Mouse (Mus musculus): ENCODE measurements around the gene Tmem255b. TPM values are rescaled to one million over a fixed set of nuclear protein-coding genes. Genes with fewer than 3 reads are reported as not detected.

Gene Tmem255b
- 4.1 and 4.9 TPM in 2 replicates for polyA plus RNA-seq (2012; rRNA removed)

DNA sequence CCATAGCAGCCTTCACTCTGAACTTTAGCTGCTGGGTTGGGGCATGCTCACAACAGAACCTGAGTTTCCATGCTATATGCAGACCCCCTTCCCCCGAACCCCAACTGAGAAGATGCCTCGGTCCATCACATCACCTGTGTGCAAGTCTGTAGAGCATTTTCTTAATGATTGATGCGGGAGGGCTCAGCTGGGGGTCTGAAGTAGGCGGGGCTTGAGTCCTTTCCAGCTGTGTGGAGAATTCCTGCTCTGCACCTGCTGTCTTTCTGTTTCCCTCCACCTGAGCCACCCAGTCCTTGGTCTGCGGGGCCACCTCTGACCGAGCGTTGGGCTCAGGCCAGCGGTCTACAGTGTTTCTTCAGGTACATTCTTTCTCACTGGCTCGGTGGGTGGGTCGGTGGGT, at the start of gene Tmem255b:
Gene Tmem255b (plus strand): TSS at position 301 of the 400 bp plus-strand sequence.
- WGBS, result 26% methylated on average over 10 of the region's 10 CpGs

DNA sequence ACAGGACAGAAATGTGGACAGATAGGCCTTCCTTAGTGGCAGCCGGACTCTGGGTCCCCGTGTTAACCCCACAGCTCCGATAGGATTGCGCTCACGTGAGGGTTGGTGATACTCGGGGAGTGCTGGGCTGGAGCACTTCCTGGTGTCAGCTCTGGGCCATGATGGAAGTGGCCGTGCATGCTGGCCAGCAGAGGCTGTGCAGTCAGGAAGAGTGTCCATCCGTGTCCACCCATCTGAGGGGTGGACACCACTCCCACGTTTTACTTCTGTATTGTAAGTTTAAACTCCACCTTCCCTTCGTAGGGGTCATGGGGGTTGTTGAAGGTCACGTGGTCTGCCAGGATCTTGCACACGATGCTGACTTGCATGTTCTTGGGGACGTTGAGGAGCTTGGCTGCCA, 48.6 kb upstream of the Tmem255b start:
- no peak for DNase-seq (ENCODE audit: low read depth, low spot score)
- 67% methylated on average over 13 of the region's 13 CpGs for WGBS

More for the DNA sequence above, at the start of gene Tmem255b:
- DNase-seq (ENCODE audit: low read depth, low spot score), result no peak

DNA sequence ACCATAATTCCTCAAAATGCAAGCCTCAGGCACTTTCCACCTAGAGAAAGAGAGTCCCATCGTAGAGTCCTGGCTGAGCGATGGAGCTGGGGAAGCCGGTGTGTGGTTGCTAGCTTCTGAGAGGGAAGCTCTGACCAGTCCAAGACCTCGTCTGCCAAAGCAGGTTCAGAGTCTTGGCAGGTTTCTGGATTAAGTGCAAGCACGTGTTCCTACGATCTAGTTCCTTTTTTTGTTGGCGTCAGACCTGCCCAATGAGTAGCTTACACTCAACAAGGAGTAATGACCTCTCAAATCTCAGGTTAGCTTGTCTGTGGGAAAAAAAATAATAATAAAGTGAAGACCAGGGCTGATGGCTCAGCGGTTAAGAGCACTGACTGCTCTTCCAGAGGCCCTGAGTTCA, 47.3 kb upstream of the Tmem255b start:
- WGBS, result 76% methylated on average over 8 of the region's 8 CpGs
- DNase-seq (ENCODE audit: low read depth, low spot score), result no peak

DNA sequence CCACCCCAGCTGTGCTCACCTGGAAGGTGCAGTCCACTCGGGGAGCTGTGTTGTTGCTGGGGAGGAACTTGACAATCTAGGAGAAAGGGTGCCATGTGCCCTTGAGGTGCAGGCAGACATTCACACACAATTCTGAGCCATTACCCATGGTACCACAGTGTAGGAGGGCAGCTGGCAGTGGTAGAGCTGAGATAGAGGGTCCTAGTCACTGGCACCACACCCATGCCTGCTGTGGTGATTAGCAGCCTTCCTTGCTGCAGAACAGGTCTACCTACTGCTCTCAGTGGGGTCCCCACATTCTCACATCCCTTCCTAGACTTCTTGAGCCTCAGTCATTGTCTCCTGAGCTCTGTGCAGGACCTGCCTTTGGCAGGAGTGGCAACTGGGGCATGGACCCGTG, 46.2 kb upstream of the Tmem255b start:
- no peak for DNase-seq (ENCODE audit: low read depth, low spot score)
- WGBS, result 45% methylated on average over 2 of the region's 2 CpGs

DNA sequence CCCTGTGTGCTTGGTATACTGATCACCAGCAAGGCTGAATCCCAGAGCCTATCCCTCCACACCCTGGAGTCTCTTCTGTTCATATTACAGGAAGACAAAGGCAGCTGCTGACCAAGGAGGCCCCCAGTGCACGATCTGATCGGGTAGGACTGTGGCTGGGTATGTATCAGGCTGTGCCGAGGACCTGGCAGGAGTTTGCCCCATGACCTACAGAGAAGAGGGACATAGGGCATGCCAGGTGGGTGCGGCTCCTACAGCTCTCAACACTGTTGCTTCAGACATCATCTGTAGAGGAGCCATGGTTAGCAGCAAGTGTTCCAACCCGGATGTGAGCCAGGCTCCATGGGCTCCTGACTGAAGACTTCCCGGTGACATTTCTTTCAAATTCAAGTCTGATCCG, 41.1 kb upstream of the Tmem255b start:
- WGBS, result 49% methylated on average over 7 of the region's 7 CpGs
- DNase-seq (ENCODE audit: low read depth, low spot score), result peak; percentile 8

DNA sequence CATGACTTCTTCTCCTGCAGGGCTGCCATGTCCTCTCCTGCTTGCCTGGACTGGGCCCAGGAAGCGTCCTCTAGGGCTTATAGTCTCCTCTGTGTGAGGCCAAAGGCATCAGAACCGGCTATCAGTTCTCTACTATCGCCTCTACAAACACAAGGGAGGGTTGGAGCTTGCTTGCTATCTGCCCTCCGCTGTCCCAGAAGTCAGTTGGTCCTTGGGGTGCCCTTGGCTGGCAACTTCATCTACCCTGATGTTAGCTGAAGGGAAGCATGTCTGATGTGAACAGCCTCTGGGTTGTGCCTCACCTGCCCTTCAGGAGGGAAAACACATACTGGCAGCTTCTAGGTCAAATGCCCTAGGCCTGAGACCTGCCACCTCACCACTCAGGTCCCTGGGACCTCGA, 38.3 kb upstream of the Tmem255b start, which contains the start of gene Atp4b:
Gene Atp4b (minus strand): TSS at position 101 of the 400 bp plus-strand sequence.
- no peak for DNase-seq (ENCODE audit: low read depth, low spot score)
- WGBS, result 82% methylated on average over 5 of the region's 5 CpGs

DNA sequence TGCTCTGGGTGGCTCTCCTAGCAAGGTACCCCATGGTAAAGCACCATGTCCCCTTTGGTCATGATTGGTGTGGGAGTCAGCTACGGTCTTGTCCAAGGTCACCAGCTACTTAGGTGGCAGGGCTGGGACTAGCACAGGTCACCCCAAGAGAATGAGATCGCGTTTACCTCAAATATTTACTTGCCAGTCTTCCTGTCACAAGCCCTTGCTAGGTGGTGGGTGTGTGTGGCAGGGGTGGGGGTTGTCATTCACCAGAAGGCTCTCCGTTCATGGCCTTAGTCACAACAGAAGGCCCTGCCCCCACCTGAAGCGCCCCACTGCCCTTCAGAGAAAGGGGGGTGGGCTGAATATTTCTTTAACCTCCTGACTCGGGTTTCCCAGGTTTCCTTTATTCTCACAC, 31.5 kb upstream of the Tmem255b start:
- 34% methylated on average over 6 of the region's 6 CpGs for WGBS
- DNase-seq (ENCODE audit: low read depth, low spot score), result no peak

DNA sequence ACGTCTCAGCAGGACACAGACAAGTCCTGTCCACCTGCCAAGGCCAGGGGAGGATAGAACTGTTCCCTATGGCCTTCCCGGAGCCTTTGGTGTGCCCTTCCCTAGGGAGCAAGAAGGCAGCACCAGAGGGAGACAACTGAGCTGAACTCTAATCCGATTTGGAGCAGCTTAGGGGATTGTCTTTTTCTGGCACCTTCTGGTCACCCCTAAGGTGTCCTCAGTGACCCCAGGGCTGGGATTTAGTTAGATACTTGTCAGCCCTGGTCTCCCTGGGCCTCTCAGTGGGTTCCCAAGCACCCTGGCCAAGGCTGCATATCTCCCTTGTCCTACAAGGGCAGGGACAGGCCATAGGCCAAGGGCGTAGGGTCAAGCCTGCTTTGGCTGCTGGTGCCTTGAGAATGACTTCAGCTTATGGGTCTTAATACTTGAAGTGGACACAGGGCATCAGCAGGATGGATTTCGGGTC, 30.3 kb upstream of the Tmem255b start, which contains the start of gene Grk1:
Gene Grk1 (plus strand): TSS at position 416 of the 466 bp plus-strand sequence.
- no peak for DNase-seq (ENCODE audit: low read depth, low spot score)
- 77% methylated on average over 5 of the region's 5 CpGs for WGBS

DNA sequence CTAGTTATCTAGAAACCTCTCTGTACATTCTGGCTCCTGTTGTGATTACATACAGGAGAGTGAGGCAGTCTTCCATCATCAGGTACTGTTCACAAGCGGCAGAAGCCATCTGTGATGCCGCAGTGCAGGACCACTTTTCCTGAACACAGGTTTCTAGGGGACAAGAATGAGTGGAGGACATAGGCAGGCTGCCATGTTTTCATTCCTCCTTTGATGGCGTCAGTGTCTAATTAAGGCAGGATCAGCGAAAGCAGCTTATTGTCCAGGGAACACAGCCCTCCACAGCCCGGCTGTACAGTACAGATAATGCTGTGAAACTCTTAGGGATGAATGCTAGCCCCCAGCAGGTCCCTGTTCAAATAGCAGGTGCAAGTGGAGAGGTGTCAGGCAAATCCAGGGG, 29.0 kb upstream of the Tmem255b start:
- no peak for DNase-seq (ENCODE audit: low read depth, low spot score)
- WGBS, result 80% methylated on average over 5 of the region's 5 CpGs

DNA sequence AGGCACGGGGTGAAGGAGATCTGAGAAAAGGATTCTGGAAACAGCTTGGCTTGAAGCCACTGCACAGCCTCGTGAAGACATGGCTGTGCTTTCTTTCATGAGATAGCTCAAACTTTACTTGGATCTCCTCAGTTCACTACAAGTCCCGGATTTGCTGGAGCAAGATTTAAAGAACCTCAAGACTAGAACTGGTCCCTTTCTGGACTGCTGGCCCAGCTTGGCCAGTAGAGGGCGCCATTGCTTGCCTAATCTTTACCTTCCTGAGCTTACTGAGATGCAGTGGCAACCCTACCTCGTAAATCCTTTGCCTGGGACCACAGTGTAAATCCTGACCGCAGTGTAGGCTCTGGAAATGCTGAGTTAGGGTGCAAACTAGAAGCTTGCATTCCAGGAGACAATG, 23.4 kb upstream of the Tmem255b start:
- 23% methylated on average over 6 of the region's 6 CpGs for WGBS
- peak; percentile 29 for DNase-seq (ENCODE audit: low read depth, low spot score)

DNA sequence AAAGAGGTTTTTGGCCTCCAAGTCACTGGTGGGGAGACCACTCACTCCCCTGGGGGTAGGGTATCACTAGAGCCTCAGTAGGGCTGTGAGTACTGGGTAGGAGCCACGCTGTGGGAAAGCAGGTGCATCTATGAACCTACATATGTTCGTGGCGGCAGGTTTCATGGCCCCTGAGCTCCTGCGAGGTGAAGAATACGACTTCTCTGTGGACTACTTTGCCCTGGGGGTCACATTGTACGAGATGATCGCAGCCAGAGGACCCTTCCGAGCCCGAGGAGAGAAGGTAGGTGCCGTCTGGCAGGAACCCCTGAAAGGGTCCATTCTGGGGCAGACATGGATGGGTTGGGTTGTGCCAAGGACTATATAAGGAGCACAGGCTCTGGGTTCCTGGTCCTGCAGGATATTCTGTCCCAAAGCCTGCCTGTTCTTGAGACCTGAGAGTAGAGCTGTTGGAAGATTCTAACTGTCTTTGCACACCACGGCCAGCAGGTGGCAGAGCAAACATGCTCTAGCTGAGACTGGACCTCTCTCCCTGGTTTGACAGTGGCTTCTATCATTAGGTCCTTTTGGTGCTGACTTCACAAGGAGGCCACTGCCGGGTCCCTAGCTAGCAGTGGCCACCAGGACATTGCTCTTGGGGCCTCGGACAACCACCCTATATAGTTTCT, 22.0 kb upstream of the Tmem255b start:
- peak; percentile 22 for DNase-seq (ENCODE audit: low read depth, low spot score)
- WGBS, result 60% methylated on average over 13 of the region's 13 CpGs

DNA sequence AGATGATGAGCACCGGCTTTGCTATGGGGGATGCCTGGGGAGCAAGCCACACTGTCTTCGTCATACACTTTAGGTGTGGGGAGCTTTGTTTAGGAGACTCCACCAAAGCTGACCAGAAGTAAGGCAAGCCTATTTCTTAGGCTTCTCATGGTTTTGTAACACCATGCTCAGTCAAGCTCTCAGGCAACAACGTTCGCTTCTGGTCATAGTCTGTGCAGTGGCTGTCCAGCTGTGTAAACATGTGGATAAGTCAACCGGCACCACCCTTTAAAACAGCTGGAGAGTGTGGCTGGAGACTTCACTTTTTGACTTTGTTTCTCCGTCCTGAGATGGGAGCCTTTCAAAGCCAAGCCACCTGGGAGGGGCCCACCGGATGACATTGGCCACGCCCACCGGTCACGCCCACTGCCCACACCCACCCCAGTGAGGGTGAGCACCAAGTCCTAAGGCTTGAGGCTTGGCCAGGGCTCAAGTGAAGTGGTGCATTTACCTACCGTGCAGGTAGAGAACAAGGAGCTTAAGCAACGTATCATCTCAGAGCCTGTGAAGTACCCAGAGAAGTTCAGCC, 21.1 kb upstream of the Tmem255b start:
- WGBS, result 30% methylated on average over 12 of the region's 12 CpGs
- no peak for DNase-seq (ENCODE audit: low read depth, low spot score)

DNA sequence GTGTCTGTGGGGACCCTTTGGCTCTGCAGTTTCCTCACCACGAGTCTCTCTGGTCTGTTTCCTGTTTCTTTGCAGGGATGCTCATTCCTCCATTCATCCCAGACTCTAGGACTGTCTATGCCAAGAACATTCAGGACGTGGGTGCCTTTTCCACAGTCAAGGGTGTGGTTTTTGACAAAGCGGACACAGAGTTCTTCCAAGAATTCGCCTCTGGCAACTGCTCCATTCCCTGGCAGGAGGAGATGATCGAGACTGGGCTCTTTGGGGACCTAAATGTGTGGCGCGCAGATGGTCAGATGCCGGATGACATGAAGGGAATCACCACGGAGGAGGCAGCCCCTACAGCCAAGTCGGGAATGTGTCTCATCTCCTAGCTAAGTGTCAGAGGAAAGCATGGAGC, 19.1 kb upstream of the Tmem255b start:
- DNase-seq (ENCODE audit: low read depth, low spot score), result no peak
- WGBS, result 62% methylated on average over 10 of the region's 10 CpGs

DNA sequence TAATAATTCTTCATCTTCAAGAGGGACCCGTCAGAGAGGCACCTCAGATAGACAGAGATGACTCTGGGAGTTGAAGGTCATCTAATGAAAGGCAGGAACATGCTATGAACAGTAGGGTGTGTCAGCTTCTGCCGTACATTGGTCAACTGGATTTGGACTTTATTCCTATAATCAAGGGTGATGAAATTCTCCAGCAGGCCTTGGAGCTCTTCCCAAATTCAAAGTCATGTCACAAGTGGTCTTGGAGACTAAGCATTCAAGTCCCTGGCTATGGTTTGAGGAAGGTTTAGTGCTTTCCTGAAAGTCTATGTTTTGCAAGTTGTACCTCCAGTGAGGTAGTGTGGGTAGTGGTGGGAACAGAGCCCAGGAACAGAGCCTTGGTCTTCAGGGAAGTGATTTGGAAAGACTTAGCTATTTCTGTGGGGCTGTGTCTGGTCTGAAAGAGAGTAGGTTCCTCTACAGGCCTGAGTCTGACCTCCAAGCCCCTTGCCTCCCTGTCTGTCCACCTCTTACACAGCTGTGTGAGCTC, 15.8 kb upstream of the Tmem255b start:
- no peak for DNase-seq (ENCODE audit: low read depth, low spot score)
- WGBS, result 27% methylated on average over 2 of the region's 2 CpGs

DNA sequence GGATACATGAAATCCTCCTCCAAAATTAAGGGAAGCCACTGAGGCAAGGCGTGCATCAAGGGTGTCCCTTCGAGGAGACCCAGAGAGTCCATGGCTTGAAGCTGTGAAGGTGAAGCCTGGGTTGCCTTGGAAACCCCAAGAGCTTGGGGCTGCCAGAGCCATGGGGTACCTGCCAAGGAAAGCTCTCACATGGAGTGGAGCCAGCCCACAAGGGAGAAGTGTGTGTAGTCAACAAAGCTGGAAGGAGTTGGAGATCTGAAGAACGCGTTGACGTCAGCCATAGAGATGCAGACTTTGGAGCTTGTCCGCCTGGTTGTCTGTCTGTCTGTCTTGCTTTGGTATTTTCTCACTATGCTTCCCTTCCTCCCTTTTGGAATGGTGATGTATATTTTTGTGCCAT, 14.0 kb upstream of the Tmem255b start:
- WGBS, result 90% methylated on average over 6 of the region's 6 CpGs
- DNase-seq (ENCODE audit: low read depth, low spot score), result no peak

DNA sequence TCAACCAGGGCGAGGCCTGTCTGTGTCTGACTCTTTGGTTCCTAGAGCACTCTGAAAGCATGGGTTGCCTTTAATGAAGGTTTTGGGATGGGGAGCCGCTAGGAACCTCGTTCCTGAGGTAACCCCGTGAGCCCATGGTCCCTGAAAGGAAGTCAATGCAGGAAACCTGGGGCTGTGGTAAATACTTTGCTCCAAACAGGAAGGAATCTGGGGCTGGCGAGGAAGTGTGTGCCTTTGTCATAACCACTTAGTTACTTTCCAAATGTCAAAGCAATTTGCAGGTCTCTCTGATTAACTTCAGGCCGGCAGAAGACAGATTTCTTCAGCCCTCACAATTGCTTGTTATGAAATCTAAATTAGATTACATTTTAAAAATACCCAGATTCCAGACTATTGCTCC, 7.6 kb upstream of the Tmem255b start:
- 58% methylated on average over 6 of the region's 6 CpGs for WGBS
- no peak for DNase-seq (ENCODE audit: low read depth, low spot score)

DNA sequence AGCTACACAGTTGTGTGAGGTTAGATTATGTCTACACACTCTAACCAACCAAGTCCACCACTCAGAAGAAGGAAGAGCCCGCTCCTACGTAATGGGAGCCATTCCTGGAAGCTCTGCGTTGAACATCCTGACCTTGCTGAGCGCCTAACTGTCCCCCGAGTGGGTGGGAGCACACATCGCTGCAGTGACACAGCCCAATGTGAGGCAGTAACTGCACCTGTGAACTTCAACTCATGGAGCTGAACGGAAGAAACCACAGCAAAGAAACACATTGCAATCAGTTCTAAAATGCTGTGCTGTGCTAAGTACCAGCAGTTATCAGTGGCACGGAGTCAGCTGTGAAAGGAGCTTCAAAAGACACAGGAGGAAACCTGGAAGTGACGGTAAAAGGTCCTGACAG, 6.8 kb upstream of the Tmem255b start:
- WGBS, result 75% methylated on average over 9 of the region's 9 CpGs
- no peak for DNase-seq (ENCODE audit: low read depth, low spot score)

DNA sequence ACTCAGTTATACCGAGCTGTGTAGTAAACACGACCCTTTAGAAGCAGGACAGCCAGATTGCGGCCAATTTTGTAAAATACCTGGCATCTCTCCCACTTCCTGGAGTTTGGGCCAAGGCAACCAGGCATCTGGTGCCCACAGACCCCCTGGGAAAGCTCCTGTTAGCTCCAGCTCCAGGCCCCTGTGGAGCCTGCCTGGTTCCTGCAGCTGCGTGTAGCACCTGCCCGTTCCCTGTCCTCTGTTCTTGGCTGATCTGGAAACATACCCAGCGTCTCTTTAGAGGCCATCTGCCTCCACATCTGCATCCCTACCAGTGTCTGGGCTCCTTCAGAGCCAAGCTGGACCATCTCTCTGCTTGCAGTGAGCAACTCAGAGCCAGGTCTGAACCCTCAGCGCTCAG, 4.6 kb upstream of the Tmem255b start:
- 40% methylated on average over 7 of the region's 7 CpGs for WGBS
- no peak for DNase-seq (ENCODE audit: low read depth, low spot score)

DNA sequence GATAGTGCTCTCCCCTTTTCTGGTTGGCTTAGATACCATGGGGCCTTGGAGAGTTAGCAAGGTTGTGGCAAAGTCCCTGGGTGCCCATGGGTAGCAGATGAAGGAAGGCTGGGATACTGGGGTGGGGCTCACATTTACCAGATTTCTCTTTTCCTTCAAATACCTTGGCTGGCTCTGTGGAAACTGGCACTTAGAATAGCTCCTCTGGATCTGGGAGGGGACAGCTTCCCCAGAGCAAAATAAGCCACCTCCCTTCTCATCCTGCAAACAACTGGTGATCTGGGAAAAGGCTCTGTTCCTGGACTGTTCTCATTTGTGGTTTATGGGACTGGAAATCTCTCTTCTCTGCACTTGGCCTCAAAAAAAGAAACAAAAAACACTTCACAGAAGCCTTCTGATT, 4.1 kb upstream of the Tmem255b start:
- no peak for DNase-seq (ENCODE audit: low read depth, low spot score)

DNA sequence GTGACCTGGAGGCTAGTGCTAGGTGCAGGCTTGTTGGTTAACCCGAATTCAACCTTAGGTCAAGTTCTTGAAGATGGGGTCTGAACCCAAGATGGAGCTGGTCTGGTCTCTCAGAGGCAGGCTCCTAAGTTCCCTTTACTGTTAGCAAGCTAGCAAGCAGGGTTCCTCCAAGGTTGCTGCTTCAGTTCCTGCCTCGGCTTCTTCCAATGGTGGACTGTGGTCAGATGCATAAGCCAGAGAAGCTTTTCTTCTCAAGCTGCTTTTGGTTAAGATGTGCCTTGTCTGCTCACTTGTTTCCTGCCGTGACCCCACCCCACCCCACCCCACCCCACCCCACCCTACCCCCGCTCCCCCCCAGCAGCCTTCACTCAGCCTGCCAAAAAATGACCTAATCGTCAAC, 1.9 kb upstream of the Tmem255b start:
- no peak for DNase-seq (ENCODE audit: low read depth, low spot score)
- 36% methylated on average over 5 of the region's 5 CpGs for WGBS

DNA sequence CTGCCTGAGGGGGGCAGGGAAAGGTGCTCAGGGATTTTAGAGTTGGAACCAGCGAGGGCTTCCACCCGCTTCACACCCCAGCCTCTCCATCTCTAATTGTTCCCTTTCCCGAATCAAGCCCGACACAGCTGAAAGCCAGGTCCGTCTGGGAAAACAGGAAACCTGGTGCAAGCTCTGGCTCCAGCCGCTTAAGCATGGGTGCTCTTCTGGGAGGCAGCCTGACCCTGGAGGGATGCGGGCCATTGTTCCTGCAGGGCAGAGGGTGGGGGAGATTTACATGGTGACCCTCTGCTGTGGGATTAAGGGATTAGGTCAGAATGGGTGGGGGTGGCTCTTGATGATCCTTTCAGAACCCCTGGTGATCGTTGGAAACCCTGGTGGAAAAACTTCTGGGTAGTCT, 1.1 kb downstream of the Tmem255b start:
- WGBS, result 14% methylated on average over 8 of the region's 8 CpGs
- no peak for DNase-seq (ENCODE audit: low read depth, low spot score)
